Mouse (Mus musculus) lung, postnatal 0 days (tissue): ENCODE measurements around the gene Znhit1. TPM values are rescaled to one million over a fixed set of nuclear protein-coding genes. Genes with fewer than 3 reads are reported as not detected.

Source experiments
- ATAC-seq: fragments of 200-750 bp; cut with Nextera tagmentation; 2 replicates; pipeline ENCODE4 v1.8.0; 2017; ENCODE audit warnings: moderate library complexity
- DNase-seq: peaks from one replicate; pipeline ENCODE4 v3.0.0-alpha.2; 2016; ENCODE audit warnings: low spot score
- H3K27ac ChIP-seq: fragments of 300-500 bp; sonication (generic); 2 replicates; pipeline ENCODE4 v1.5.1; 2014; ENCODE audit warnings: antibody characterized with exemption, mild to moderate bottlenecking, low read length, mixed read lengths
- H3K27me3 ChIP-seq: fragments of 300-500 bp; sonication (generic); replicated peaks from 2 replicates; pipeline ENCODE4 v1.6.1; 2014; ENCODE audit warnings: low read length, mixed read lengths; ENCODE audit not compliant: insufficient read depth
- H3K36me3 ChIP-seq: fragments of 300-500 bp; sonication (generic); 2 replicates; pipeline ENCODE4 v1.6.1; 2014; ENCODE audit warnings: low read length, mixed read lengths; ENCODE audit not compliant: insufficient read depth
- H3K4me1 ChIP-seq: fragments of 300-500 bp; sonication (generic); 2 replicates; pipeline ENCODE4 v1.6.1; 2014; ENCODE audit warnings: antibody characterized with exemption, low read depth, low read length, mixed read lengths; ENCODE audit not compliant: insufficient read depth
- H3K4me2 ChIP-seq: fragments of 300-500 bp; sonication (generic); replicated peaks from 2 replicates; pipeline ENCODE4 v1.6.1; 2014; ENCODE audit warnings: low read depth, mild to moderate bottlenecking, low read length, moderate library complexity, mixed read lengths
- H3K4me3 ChIP-seq: fragments of 300-500 bp; sonication (generic); 2 replicates; pipeline ENCODE4 v1.5.1; 2014; ENCODE audit warnings: low read depth, low read length
- H3K9ac ChIP-seq: fragments of 300-500 bp; sonication (generic); replicated peaks from 2 replicates; pipeline ENCODE4 v1.6.1; 2014; ENCODE audit warnings: low read depth, mild to moderate bottlenecking
- H3K9me3 ChIP-seq: fragments of 300-500 bp; sonication (generic); 2 replicates; pipeline ENCODE4 v1.6.1; 2016; ENCODE audit warnings: low read length, mixed read lengths
- CTCF ChIP-seq: IDR thresholded peaks from 2 replicates; pipeline ENCODE4 v1.5.1; 2016; ENCODE audit warnings: antibody characterized with exemption, mild to moderate bottlenecking
- EP300 ChIP-seq: IDR thresholded peaks from 2 replicates; pipeline ENCODE4 v1.6.1; 2016; ENCODE audit warnings: antibody characterized with exemption, mild to moderate bottlenecking, control low read depth
- WGBS: fragments of 180-500 bp; shearing (Covaris S2); extraction: QIAGEN DNeasy Blood & Tissue Kit; methylation state at CpG from one replicate; pipeline ENCODE4 v1.1.7; 2014; 5-methylcytosine and 5-hydroxymethylcytosine counted together
- microRNA counts: library from miRNA; unstranded; fragments of <30 nt; microRNA quantifications from one replicate; lab custom pipeline; 2015
- microRNA-seq: library from miRNA; unstranded; fragments of <30 nt; microRNA quantifications from one replicate; pipeline ENCODE4, GENCODE M21; 2016
- polyA plus RNA-seq: library from polyadenylated mRNA; unstranded; fragments of >200 nt; fragmentation: Nextera tagmentation; extraction: Ambion mirVana; gene quantifications from 2 replicates; pipeline ENCODE4 v1.2.1, GENCODE M21; 2015

Znhit1 gene
- polyA plus RNA-seq, 1 experiment from 2014 or later: 83.9 TPM

DNA sequence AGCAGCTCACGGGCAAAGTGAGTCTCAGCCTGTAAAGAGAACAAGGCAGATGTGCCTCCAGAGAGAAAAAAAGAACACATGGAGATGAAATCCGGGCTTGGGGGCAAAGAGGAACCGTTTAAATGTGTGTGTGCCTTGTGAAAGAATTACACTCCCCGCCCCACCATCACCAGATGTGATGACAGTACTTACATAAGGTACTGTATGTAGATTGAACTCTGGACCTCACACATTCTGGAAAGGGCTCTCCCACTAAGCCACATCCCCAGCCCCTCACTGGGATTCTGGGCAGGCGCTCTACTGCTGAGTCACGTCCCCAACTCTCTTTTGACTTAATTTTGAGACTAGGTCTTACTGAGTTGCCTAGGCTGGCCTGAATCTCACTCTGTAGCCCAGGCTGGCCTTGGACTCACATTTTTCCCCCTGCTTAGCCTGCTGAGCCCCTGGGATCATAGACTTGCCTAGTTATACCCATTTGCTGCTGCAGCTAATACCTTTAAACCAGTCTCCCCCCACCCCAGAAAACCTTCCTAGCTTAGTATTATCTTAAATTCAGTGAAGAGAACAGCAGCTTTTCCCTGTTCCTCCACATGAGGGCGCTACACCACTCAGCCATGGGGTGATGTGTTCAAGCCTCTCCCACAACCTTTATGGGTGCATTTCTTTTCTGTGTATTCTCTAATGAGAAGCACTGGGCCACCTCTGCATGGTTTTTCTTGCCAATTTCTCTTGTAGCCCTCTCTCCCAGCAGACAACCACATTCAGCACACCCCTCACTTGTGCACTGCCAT is 51.7 kb downstream of the Znhit1 start:
- Histone ChIP-seq H3K36me3 (no peaks in the 10 kb centered on the region), H3K4me2 (no peak overlapping the region), H3K27ac (no peak overlapping the region), H3K4me3 (no peak overlapping the region), H3K27me3 (no peaks in the 10 kb centered on the region), H3K4me1 (no peaks in the 10 kb centered on the region), H3K9ac (no peak overlapping the region), H3K9me3 (no peaks in the 10 kb centered on the region)
- ATAC-seq (no peak), DNase-seq (no peak)
- 64% methylated on average over 7 of the region's 7 CpGs for WGBS
- no peak for TF ChIP-seq EP300
- peak; percentile 62 for TF ChIP-seq CTCF

GRCm38 (mm10) chr5:136933930-136934329 is 53.9 kb downstream of the Znhit1 start:
- TF ChIP-seq CTCF: no peak
- TF ChIP-seq EP300: no peak
- ATAC-seq (no peak), DNase-seq (no peak)
- no peaks in the 10 kb centered on the region for H3K9me3 ChIP-seq
- no peak overlapping the region for H3K4me3 ChIP-seq
- no peaks in the 10 kb centered on the region for H3K27me3 ChIP-seq
- H3K9ac ChIP-seq: no peak overlapping the region
- 86% methylated on average over 6 of the region's 6 CpGs for WGBS
- H3K36me3 ChIP-seq: no peaks in the 10 kb centered on the region
- no peak overlapping the region for H3K4me2 ChIP-seq
- H3K4me1 ChIP-seq: no peaks in the 10 kb centered on the region
- no peak overlapping the region for H3K27ac ChIP-seq

- H3K4me3 ChIP-seq: no peak overlapping the region
- no peaks in the 10 kb centered on the region for H3K4me1 ChIP-seq
- H3K9ac ChIP-seq: no peak overlapping the region
- no peak overlapping the region for H3K27ac ChIP-seq
- 76% methylated on average over 5 of the region's 5 CpGs for WGBS
- H3K9me3 ChIP-seq: no peaks in the 10 kb centered on the region
- ATAC-seq (no peak), DNase-seq (no peak)
- H3K36me3 ChIP-seq: no peaks in the 10 kb centered on the region
- H3K4me2 ChIP-seq: no peak overlapping the region
- TF ChIP-seq EP300 (no peak), CTCF (no peak)
- H3K27me3 ChIP-seq: no peaks in the 10 kb centered on the region
Measured at GRCm38 (mm10) chr5:136932956-136933355, 54.9 kb downstream of the Znhit1 start.

MicroRNA genes within 50 kb of the gene (microRNA counts, 519-probe panel; counts per million panel counts)
- microRNA mmu-miR-702 (lab: Ali Mortazavi, UCI): not detected

Small RNA genes lying within 50 kb of the gene (microRNA-seq; reads per million reads assigned to microRNA genes)
- gene Mir702: 6.4 reads per million, percentile 17 among the genes with 10 or more reads in this experiment

Other genes starting within 250 kb of the Znhit1 start
- gene Col26a1, start 104.8 kb downstream of the Znhit1 start, polyA plus RNA-seq: 1.6 and 2.2 TPM in 2 replicates
- 41.9 and 53.5 TPM in 2 replicates for gene Ift22, start 79.9 kb downstream of the Znhit1 start, polyA plus RNA-seq
- 318 and 358 TPM in 2 replicates for gene Fis1, start 34.7 kb downstream of the Znhit1 start, polyA plus RNA-seq
- 10.5 and 11.9 TPM in 2 replicates for gene Cldn15, start 21.4 kb downstream of the Znhit1 start, polyA plus RNA-seq
- 38.3 and 41.7 TPM in 2 replicates for gene Plod3, start 1.0 kb downstream of the Znhit1 start, polyA plus RNA-seq
- gene Vgf, start 38.4 kb upstream of the Znhit1 start, polyA plus RNA-seq: 0.12 and 0.19 TPM in 2 replicates
- gene Ap1s1, start 58.1 kb upstream of the Znhit1 start, polyA plus RNA-seq: 112 and 125 TPM in 2 replicates
- 0.88 and 1.1 TPM in 2 replicates for gene Serpine1, start 84.2 kb upstream of the Znhit1 start, polyA plus RNA-seq
- gene Trim56, start 128.2 kb upstream of the Znhit1 start, polyA plus RNA-seq: 13.4 and 16.4 TPM in 2 replicates
- not detected in 2 replicates for gene Muc3, start 161.3 kb upstream of the Znhit1 start, polyA plus RNA-seq
- not detected in 2 replicates for gene Muc3a, start 224.4 kb upstream of the Znhit1 start, polyA plus RNA-seq